Mouse (Mus musculus): ENCODE data around the gene Psmd14. TPM values are rescaled to one million over a fixed set of nuclear protein-coding genes. Genes with fewer than 3 reads are reported as not detected.

The Psmd14 gene
- 153 TPM for polyA plus RNA-seq (2021)

- no peak for TF ChIP-seq CTCF (IDR thresholded peaks at IDR 0.05)
- CTCF ChIA-PET = no interaction called here
Observed at GRCm38 (mm10) chr2:61711108-61712040, at the start of gene Psmd14. Gene Psmd14 (plus strand): TSS chr2:61711694.

GRCm38 (mm10) chr2:61662833-61663232 lies 48.7 kb upstream of the Psmd14 start:
- TF ChIP-seq CTCF (IDR thresholded peaks at IDR 0.05) = no peak
- peaks cover 3% of the 10 kb centered on the region for H3K27me3 ChIP-seq
- ATAC-seq = no peak
- CTCF ChIA-PET = interaction anchor here (0.6 to 1.3 kb wide), 2 partner anchors 17 to 307 kb away, joined by 3 to 4 read pairs; no protein-coding TSS in a partner anchor
- in situ Hi-C loops (cut with MboI; ENCODE audit: low pct_unique_long_range_greater_than_20kb) = loop anchor here (10.0 kb wide), 1 partner anchor 622 kb away; no protein-coding TSS in a partner anchor
- POLR2A ChIA-PET = no interaction called here
- DNase-seq (ENCODE audit: low read depth, low spot score) = no peak

More at GRCm38 (mm10) chr2:61711108-61712040, at the start of gene Psmd14:
- DNase-seq (ENCODE audit: low read depth, low spot score) (peak; percentile 70), ATAC-seq (peak; percentile 97)
- POLR2A ChIA-PET = no interaction called here
- in situ Hi-C loops (cut with MboI; ENCODE audit: low pct_unique_long_range_greater_than_20kb) = no loop called here
- H3K27me3 ChIP-seq = no peaks in the 10 kb centered on the region

GRCm38 (mm10) chr2:61663573-61664241 lies 47.8 kb upstream of the Psmd14 start:
- DNase-seq (ENCODE audit: low read depth, low spot score) (no peak), ATAC-seq (no peak)
- in situ Hi-C loops (cut with MboI; ENCODE audit: low pct_unique_long_range_greater_than_20kb) = loop anchor here (10.0 kb wide), 1 partner anchor 621 kb away; no protein-coding TSS in a partner anchor
- peaks cover 6% of the 10 kb centered on the region for H3K27me3 ChIP-seq
- CTCF ChIA-PET = no interaction called here
- POLR2A ChIA-PET = no interaction called here
- TF ChIP-seq CTCF (IDR thresholded peaks at IDR 0.05) = no peak

GRCm38 (mm10) chr2:61667420-61667819 lies 44.1 kb upstream of the Psmd14 start:
- POLR2A ChIA-PET = no interaction called here
- CTCF ChIA-PET = interaction anchor here (1.2 to 2.2 kb wide), 8 partner anchors 8 to 303 kb away, joined by 3 to 13 read pairs (median 6); no protein-coding TSS in a partner anchor
- in situ Hi-C loops (cut with MboI; ENCODE audit: low pct_unique_long_range_greater_than_20kb) = loop anchor here (5.0 to 10.0 kb wide), 2 partner anchors 300 to 617 kb away; no protein-coding TSS in a partner anchor
- no peak for ATAC-seq
- no peak for TF ChIP-seq CTCF (IDR thresholded peaks at IDR 0.05)
- DNase-seq (ENCODE audit: low read depth, low spot score) = no peak
- peaks cover 7% of the 10 kb centered on the region for H3K27me3 ChIP-seq

DNA sequence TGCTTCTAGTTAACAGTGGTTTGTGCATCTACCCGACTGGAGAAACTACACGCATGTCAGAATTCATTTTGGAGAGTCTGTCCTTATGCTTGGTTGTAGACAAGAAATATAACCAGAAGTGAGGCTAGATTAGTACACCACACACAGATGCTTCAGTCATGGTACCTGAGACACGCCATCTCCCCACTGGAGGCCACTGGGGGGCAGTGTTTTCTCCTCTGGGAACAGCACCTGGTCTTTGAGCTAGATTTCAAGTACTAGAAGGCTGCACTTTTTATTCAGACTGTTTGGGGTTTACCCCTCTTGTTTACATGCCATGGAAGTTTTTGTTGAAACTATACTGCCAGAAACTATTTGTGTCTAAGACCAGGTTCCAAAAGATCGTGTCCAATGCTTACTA lies 43.2 kb upstream of the Psmd14 start:
- ChIA-PET POLR2A (no interaction called here), CTCF (interaction anchor here (0.7 to 2.2 kb wide), 12 partner anchors 9 to 302 kb away, joined by 3 to 13 read pairs (median 4); no protein-coding TSS in a partner anchor)
- in situ Hi-C loops (cut with MboI; ENCODE audit: low pct_unique_long_range_greater_than_20kb) = loop anchor here (5.0 to 10.0 kb wide), 2 partner anchors 299 to 617 kb away; no protein-coding TSS in a partner anchor
- ATAC-seq (no peak), DNase-seq (ENCODE audit: low read depth, low spot score) (no peak)
- TF ChIP-seq CTCF (IDR thresholded peaks at IDR 0.05) = peak; percentile 80
- H3K27me3 ChIP-seq = peaks cover 12% of the 10 kb centered on the region

- ChIA-PET POLR2A (no interaction called here), CTCF (no interaction called here)
- ATAC-seq (no peak), DNase-seq (ENCODE audit: low read depth, low spot score) (no peak)
- in situ Hi-C loops (cut with MboI; ENCODE audit: low pct_unique_long_range_greater_than_20kb) = no loop called here
- peaks cover 16% of the 10 kb centered on the region for H3K27me3 ChIP-seq
- TF ChIP-seq CTCF (IDR thresholded peaks at IDR 0.05) = no peak
Observed at GRCm38 (mm10) chr2:61674555-61674954, 36.9 kb upstream of the Psmd14 start.

GRCm38 (mm10) chr2:61681572-61681971 lies 29.9 kb upstream of the Psmd14 start:
- peaks cover 26% of the 10 kb centered on the region for H3K27me3 ChIP-seq
- DNase-seq (ENCODE audit: low read depth, low spot score) (no peak), ATAC-seq (no peak)
- TF ChIP-seq CTCF (IDR thresholded peaks at IDR 0.05) = no peak
- ChIA-PET POLR2A (no interaction called here), CTCF (no interaction called here)
- in situ Hi-C loops (cut with MboI; ENCODE audit: low pct_unique_long_range_greater_than_20kb) = no loop called here

- ATAC-seq (no peak), DNase-seq (ENCODE audit: low read depth, low spot score) (no peak)
- peaks cover 32% of the 10 kb centered on the region for H3K27me3 ChIP-seq
- in situ Hi-C loops (cut with MboI; ENCODE audit: low pct_unique_long_range_greater_than_20kb) = no loop called here
- CTCF ChIA-PET = no interaction called here
- POLR2A ChIA-PET = no interaction called here
- no peak for TF ChIP-seq CTCF (IDR thresholded peaks at IDR 0.05)
Observed at GRCm38 (mm10) chr2:61686533-61686932, 25.0 kb upstream of the Psmd14 start.

DNA sequence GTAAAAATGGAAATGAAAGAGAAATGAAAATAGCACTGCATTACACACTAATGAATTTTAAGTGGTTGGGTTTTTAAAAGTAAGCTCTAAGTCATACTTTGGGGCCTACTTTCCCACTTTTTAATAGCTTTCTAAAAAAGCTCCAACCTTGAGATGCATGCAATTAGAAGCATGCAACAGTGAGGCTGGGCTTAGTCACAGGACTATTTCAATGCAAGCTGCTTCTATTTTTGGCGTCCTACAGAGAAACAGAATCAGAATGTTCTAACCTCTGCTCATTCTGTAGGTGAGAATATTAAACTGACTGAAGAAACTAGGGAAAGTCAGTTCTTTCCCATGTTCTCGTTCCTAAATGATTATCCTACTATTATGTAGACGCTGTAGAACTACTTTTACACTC lies 22.4 kb upstream of the Psmd14 start:
- POLR2A ChIA-PET = no interaction called here
- H3K27me3 ChIP-seq = peaks cover 34% of the 10 kb centered on the region
- no peak for TF ChIP-seq CTCF (IDR thresholded peaks at IDR 0.05)
- CTCF ChIA-PET = interaction anchor here (1.5 kb wide), 1 partner anchor 21 kb away, joined by 4 read pairs; no protein-coding TSS in a partner anchor
- in situ Hi-C loops (cut with MboI; ENCODE audit: low pct_unique_long_range_greater_than_20kb) = no loop called here
- ATAC-seq (no peak), DNase-seq (ENCODE audit: low read depth, low spot score) (no peak)

- DNase-seq (ENCODE audit: low read depth, low spot score) (no peak), ATAC-seq (no peak)
- ChIA-PET CTCF (no interaction called here), POLR2A (no interaction called here)
- in situ Hi-C loops (cut with MboI; ENCODE audit: low pct_unique_long_range_greater_than_20kb) = no loop called here
- no peak for TF ChIP-seq CTCF (IDR thresholded peaks at IDR 0.05)
- H3K27me3 ChIP-seq = no peaks in the 10 kb centered on the region
Observed at GRCm38 (mm10) chr2:61709570-61709969, 1.9 kb upstream of the Psmd14 start.

- ATAC-seq (no peak), DNase-seq (ENCODE audit: low read depth, low spot score) (no peak)
- POLR2A ChIA-PET = no interaction called here
- H3K27me3 ChIP-seq = no peaks in the 10 kb centered on the region
- in situ Hi-C loops (cut with MboI; ENCODE audit: low pct_unique_long_range_greater_than_20kb) = no loop called here
- CTCF ChIA-PET = no interaction called here
- no peak for TF ChIP-seq CTCF (IDR thresholded peaks at IDR 0.05)
Observed at GRCm38 (mm10) chr2:61712526-61712925, 1.0 kb downstream of the Psmd14 start.

All from Patski (cell line).